Mouse (Mus musculus): ENCODE results near the gene Cog3. TPM values are rescaled to one million over a fixed set of nuclear protein-coding genes. Genes with fewer than 3 reads are reported as not detected.
"Not testable (repeated sequence)": the region's sequence is repeated elsewhere in the genome, so short reads cannot be mapped to it uniquely, and the experiment has no call there.

Gene Cog3
- polyA plus RNA-seq, 1 experiment from 2014 or later, result 26.0 TPM

- H3K36me3 ChIP-seq, result no peaks in the 10 kb centered on the region
- peak within 1 kb of the TSS; percentile 66 for H3K9ac ChIP-seq (replicated peaks)
- H3K27me3 ChIP-seq, result peaks cover 23% of the 10 kb centered on the region
- peak; percentile 96 for ATAC-seq (ENCODE audit: insufficient number of reproducible peaks, insufficient read depth, low FRiP score, low TSS enrichment, low read depth)
- peak within 1 kb of the TSS; percentile 72 for H3K4me3 ChIP-seq (replicated peaks)
- peak within 1 kb of the TSS; percentile 81 for H3K4me2 ChIP-seq
- WGBS, result 6% methylated on average over 51 of the region's 51 CpGs
- peak within 1 kb of the TSS; percentile 79; the same call in 1 of the 2 replicates for H3K27ac ChIP-seq
- no peaks in the 10 kb centered on the region for H3K4me1 ChIP-seq (replicated peaks)
- no peaks in the 10 kb centered on the region for H3K9me3 ChIP-seq
These were observed 32.8 kb upstream of the Cog3 start, which contains the start of gene Slc25a30 for GRCm38 (mm10) chr14:75786868-75787793. TSS of gene Slc25a30 (minus strand) at chr14:75787037.

- 1% methylated on average over 31 of the region's 31 CpGs for whole genome bisulfite sequencing
- peak overlapping the region; percentile 81 for H3K4me2 ChIP-seq
These were observed 32.1 kb upstream of the Cog3 start for GRCm38 (mm10) chr14:75786424-75786867.

GRCm38 (mm10) chr14:75779913-75780312, 25.6 kb upstream of the Cog3 start:
- H3K4me3 ChIP-seq (replicated peaks), result no peak overlapping the region
- 91% methylated on average over 4 of the region's 4 CpGs for WGBS
- no peak overlapping the region for H3K4me2 ChIP-seq
- no peaks in the 10 kb centered on the region for H3K9me3 ChIP-seq
- 0 out of 2 replicates have a peak, but pooled peaks cover 6% of the 10 kb centered on the region for H3K36me3 ChIP-seq
- H3K27me3 ChIP-seq, result no peaks in the 10 kb centered on the region
- ATAC-seq (ENCODE audit: insufficient number of reproducible peaks, insufficient read depth, low FRiP score, low TSS enrichment, low read depth), result no peak
- H3K27ac ChIP-seq, result no peak overlapping the region
- no peak overlapping the region for H3K9ac ChIP-seq (replicated peaks)
- H3K4me1 ChIP-seq (replicated peaks), result no peaks in the 10 kb centered on the region

More at GRCm38 (mm10) chr14:75786424-75786867, 32.1 kb upstream of the Cog3 start:
- H3K27ac ChIP-seq, result peak overlapping the region; percentile 79; the same call in 1 of the 2 replicates
- H3K9me3 ChIP-seq, result no peaks in the 10 kb centered on the region
- no peaks in the 10 kb centered on the region for H3K36me3 ChIP-seq
- peak; percentile 54; the same call in 1 of the 2 replicates for ATAC-seq (ENCODE audit: insufficient number of reproducible peaks, insufficient read depth, low FRiP score, low TSS enrichment, low read depth)
- H3K27me3 ChIP-seq, result peaks cover 23% of the 10 kb centered on the region
- H3K9ac ChIP-seq (replicated peaks), result peak overlapping the region; percentile 66
- no peaks in the 10 kb centered on the region for H3K4me1 ChIP-seq (replicated peaks)
- H3K4me3 ChIP-seq (replicated peaks), result peak overlapping the region; percentile 72

GRCm38 (mm10) chr14:75776637-75777036, 22.3 kb upstream of the Cog3 start:
- WGBS, result 85% methylated on average over 8 of the region's 8 CpGs
- Histone ChIP-seq H3K4me3 (replicated peaks) (no peak overlapping the region), H3K36me3 (0 out of 2 replicates have a peak, but pooled peaks cover 6% of the 10 kb centered on the region), H3K4me1 (replicated peaks) (no peaks in the 10 kb centered on the region), H3K4me2 (no peak overlapping the region), H3K9me3 (no peaks in the 10 kb centered on the region), H3K27ac (no peak overlapping the region), H3K27me3 (no peaks in the 10 kb centered on the region), H3K9ac (replicated peaks) (no peak overlapping the region)
- ATAC-seq (ENCODE audit: insufficient number of reproducible peaks, insufficient read depth, low FRiP score, low TSS enrichment, low read depth), result no peak

GRCm38 (mm10) chr14:75773431-75773830, 19.1 kb upstream of the Cog3 start:
- peaks cover 20% of the 10 kb centered on the region for H3K36me3 ChIP-seq
- no peak overlapping the region for H3K4me3 ChIP-seq (replicated peaks)
- no peaks in the 10 kb centered on the region for H3K9me3 ChIP-seq
- H3K4me2 ChIP-seq, result no peak overlapping the region
- H3K4me1 ChIP-seq (replicated peaks), result no peaks in the 10 kb centered on the region
- H3K27ac ChIP-seq, result no peak overlapping the region
- ATAC-seq (ENCODE audit: insufficient number of reproducible peaks, insufficient read depth, low FRiP score, low TSS enrichment, low read depth), result no peak
- H3K9ac ChIP-seq (replicated peaks), result no peak overlapping the region
- WGBS, result 85% methylated on average over 8 of the region's 8 CpGs
- no peaks in the 10 kb centered on the region for H3K27me3 ChIP-seq

- WGBS, result 92% methylated on average over 3 of the region's 3 CpGs
- ATAC-seq (ENCODE audit: insufficient number of reproducible peaks, insufficient read depth, low FRiP score, low TSS enrichment, low read depth); H3K9ac ChIP-seq (replicated peaks); H3K4me1 ChIP-seq (replicated peaks); H3K27ac ChIP-seq; H3K9me3 ChIP-seq; H3K4me2 ChIP-seq; H3K4me3 ChIP-seq (replicated peaks); H3K27me3 ChIP-seq: not testable (repeated sequence)
- H3K36me3 ChIP-seq, result peaks cover 20% of the 10 kb centered on the region
These were observed 18.1 kb upstream of the Cog3 start for GRCm38 (mm10) chr14:75772407-75772806.

- ATAC-seq (ENCODE audit: insufficient number of reproducible peaks, insufficient read depth, low FRiP score, low TSS enrichment, low read depth), result no peak
- Histone ChIP-seq H3K27ac (no peak overlapping the region), H3K4me2 (no peak overlapping the region), H3K4me3 (replicated peaks) (no peak overlapping the region), H3K9ac (replicated peaks) (no peak overlapping the region), H3K36me3 (peaks cover 22% of the 10 kb centered on the region), H3K9me3 (no peaks in the 10 kb centered on the region), H3K4me1 (replicated peaks) (no peaks in the 10 kb centered on the region), H3K27me3 (no peaks in the 10 kb centered on the region)
- WGBS, result 91% methylated on average over 8 of the region's 8 CpGs
These were observed 16.8 kb upstream of the Cog3 start for GRCm38 (mm10) chr14:75771101-75771501.

- Histone ChIP-seq H3K9me3 (no peaks in the 10 kb centered on the region), H3K4me3 (replicated peaks) (no peak overlapping the region), H3K36me3 (peaks cover 23% of the 10 kb centered on the region), H3K27me3 (no peaks in the 10 kb centered on the region), H3K4me1 (replicated peaks) (no peaks in the 10 kb centered on the region), H3K27ac (no peak overlapping the region), H3K9ac (replicated peaks) (no peak overlapping the region), H3K4me2 (no peak overlapping the region)
- WGBS, result 78% methylated on average over 9 of the region's 9 CpGs
- no peak for ATAC-seq (ENCODE audit: insufficient number of reproducible peaks, insufficient read depth, low FRiP score, low TSS enrichment, low read depth)
These were observed 15.0 kb upstream of the Cog3 start for GRCm38 (mm10) chr14:75769334-75769733.

- H3K27ac ChIP-seq, result no peak overlapping the region
- H3K36me3 ChIP-seq, result peaks cover 23% of the 10 kb centered on the region
- H3K4me1 ChIP-seq (replicated peaks), result no peaks in the 10 kb centered on the region
- no peak for ATAC-seq (ENCODE audit: insufficient number of reproducible peaks, insufficient read depth, low FRiP score, low TSS enrichment, low read depth)
- no peak overlapping the region for H3K4me2 ChIP-seq
- no peak overlapping the region for H3K4me3 ChIP-seq (replicated peaks)
- H3K9ac ChIP-seq (replicated peaks), result no peak overlapping the region
- no peaks in the 10 kb centered on the region for H3K9me3 ChIP-seq
- H3K27me3 ChIP-seq, result no peaks in the 10 kb centered on the region
- 5% methylated on average over 1 of the region's 1 CpGs for WGBS
These were observed 13.9 kb upstream of the Cog3 start for GRCm38 (mm10) chr14:75768275-75768608.

GRCm38 (mm10) chr14:75767492-75768274, 13.4 kb upstream of the Cog3 start:
- peak overlapping the region; percentile 38 for H3K4me2 ChIP-seq
- H3K36me3 ChIP-seq, result peaks cover 23% of the 10 kb centered on the region
- H3K27ac ChIP-seq, result peak overlapping the region; percentile 85
- 59% methylated on average over 17 of the region's 17 CpGs for WGBS
- H3K4me3 ChIP-seq (replicated peaks), result 0 out of 2 replicates have a peak overlapping the region, but pooled peaks have one; percentile 9
- peak overlapping the region; percentile 34; the same call in 1 of the 2 replicates for H3K9ac ChIP-seq (replicated peaks)
- H3K27me3 ChIP-seq, result no peaks in the 10 kb centered on the region
- H3K9me3 ChIP-seq, result no peaks in the 10 kb centered on the region
- H3K4me1 ChIP-seq (replicated peaks), result no peaks in the 10 kb centered on the region
- peak; percentile 83 for ATAC-seq (ENCODE audit: insufficient number of reproducible peaks, insufficient read depth, low FRiP score, low TSS enrichment, low read depth)

Measured in limb, embryonic 12.5 days (tissue).